Mouse (Mus musculus): ENCODE measurements around the gene Dmrta1. TPM values are rescaled to one million over a fixed set of nuclear protein-coding genes. Genes with fewer than 3 reads are reported as not detected.
"Not testable (repeated sequence)": the region's sequence is repeated elsewhere in the genome, so short reads cannot be mapped to it uniquely, and the experiment has no call there.

Dmrta1 gene
- polyA plus RNA-seq, 1 experiment from 2014 or later, result 0.09 TPM

DNA sequence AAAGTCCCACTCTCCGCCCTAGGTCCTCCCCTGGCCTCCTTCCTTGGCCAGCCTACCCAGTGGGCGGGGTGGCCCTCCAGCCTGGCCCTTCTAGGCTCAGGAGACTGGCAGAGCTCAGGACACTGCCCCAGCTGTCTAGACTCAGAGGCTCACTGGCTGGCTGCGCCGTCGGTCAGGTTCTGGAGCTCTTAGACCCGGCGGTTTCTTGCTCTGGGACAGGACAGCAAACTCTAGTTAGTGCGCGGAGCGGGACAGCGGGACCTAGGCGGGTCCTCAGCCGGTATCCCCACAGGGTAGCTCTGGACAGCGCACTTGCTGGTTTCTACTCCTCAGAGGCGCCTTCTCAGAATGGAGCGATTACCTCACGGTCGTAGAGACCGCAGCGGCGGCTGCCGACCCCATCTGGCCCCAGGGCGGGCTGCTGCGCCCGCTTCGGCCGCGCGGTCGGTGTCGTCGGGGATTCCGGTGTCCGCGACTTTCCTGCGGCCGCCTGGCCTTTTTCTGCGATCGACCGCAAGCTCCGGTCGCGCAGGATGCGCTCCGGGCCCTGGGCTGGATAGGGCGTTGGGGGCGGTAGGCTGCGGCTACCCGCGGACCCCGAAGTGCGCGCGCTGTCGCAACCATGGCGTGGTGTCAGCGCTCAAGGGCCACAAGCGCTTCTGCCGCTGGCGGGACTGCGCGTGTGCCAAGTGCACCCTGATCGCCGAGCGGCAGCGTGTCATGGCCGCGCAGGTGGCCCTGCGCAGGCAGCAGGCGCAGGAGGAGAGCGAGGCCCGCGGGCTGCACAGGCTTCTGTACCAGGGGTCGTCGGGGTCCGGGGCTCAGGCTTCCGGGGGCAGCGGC is 8.9 kb downstream of the Dmrta1 start:
- Histone ChIP-seq H3K36me3 (no peaks in the 10 kb centered on the region), H3K4me3 (replicated peaks) (peak overlapping the region; percentile 42), H3K27ac (no peak overlapping the region), H3K9ac (no peak overlapping the region; the same call in 1 of the 2 replicates), H3K27me3 (replicated peaks) (peaks cover 31% of the 10 kb centered on the region), H3K4me1 (replicated peaks) (peaks cover 9% of the 10 kb centered on the region), H3K9me3 (no peaks in the 10 kb centered on the region), H3K4me2 (replicated peaks) (peak overlapping the region; percentile 83)
- 1% methylated on average over 78 of the region's 78 CpGs for WGBS
- peak; percentile 79 for ATAC-seq

DNA sequence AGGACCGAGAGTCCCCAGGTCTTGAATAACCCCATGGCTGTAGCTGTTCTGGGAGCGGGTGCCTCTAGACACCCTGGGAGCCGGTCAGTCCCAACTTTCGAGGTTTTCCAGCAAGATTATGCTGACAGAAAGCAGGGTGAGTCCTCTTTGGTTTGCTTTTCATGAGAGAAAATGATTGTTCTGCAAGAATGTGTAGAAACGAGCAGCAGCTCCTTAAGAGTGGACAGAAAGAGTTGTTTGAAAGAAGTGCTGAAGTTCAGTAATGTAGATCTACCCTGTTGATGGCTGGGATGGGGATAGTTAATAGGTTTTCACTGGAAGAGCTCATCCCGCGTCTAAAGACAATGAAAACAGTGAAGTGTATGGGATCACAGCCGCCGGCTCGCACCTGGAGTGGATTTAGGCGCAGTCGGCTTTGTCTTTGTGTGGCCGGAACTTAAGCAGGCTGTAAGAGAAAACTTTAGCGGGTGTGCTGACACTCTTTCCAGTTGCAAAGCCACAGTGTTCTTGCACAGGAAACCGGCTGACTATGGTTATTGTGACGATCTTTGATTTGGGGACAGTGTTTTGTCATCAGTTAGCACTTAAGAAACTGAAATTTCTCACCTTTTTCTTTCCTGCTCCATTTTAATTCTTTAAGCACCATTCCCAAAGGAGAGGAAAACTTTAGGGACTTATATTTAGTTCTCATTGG is 9.7 kb downstream of the Dmrta1 start:
- H3K36me3 ChIP-seq, result no peaks in the 10 kb centered on the region

DNA sequence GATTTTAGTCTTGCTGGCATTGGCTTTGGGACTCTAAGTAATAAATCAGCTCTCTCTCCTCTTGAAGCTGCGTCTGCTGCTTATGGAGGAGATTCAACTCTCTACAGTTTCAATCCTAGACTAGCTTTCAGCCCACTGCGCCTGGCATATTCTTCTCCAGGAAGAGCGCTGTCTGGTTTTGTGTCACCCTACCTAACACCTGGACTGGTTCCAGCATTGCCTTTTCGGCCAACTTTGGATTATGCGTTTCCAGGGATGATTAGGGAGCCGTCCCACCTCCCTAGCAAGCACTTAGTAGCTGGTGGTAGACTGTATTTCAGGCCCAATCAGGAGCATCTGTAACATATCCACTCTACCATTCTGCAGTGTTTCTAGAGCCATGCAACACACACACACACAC is 12.7 kb downstream of the Dmrta1 start:
- Histone ChIP-seq H3K36me3 (no peaks in the 10 kb centered on the region), H3K27ac (no peak overlapping the region), H3K4me1 (replicated peaks) (peaks cover 9% of the 10 kb centered on the region), H3K9me3 (no peaks in the 10 kb centered on the region), H3K4me2 (replicated peaks) (no peak overlapping the region), H3K4me3 (replicated peaks) (no peak overlapping the region), H3K27me3 (replicated peaks) (peaks cover 31% of the 10 kb centered on the region), H3K9ac (no peak overlapping the region)
- WGBS, result 82% methylated on average over 6 of the region's 6 CpGs
- no peak for ATAC-seq

More for the DNA sequence above, 9.7 kb downstream of the Dmrta1 start:
- Histone ChIP-seq H3K4me3 (replicated peaks) (peak overlapping the region; percentile 42), H3K4me1 (replicated peaks) (peaks cover 9% of the 10 kb centered on the region), H3K27ac (no peak overlapping the region), H3K4me2 (replicated peaks) (peak overlapping the region; percentile 83), H3K9me3 (no peaks in the 10 kb centered on the region), H3K9ac (no peak overlapping the region), H3K27me3 (replicated peaks) (peaks cover 31% of the 10 kb centered on the region)
- WGBS, result 2% methylated on average over 16 of the region's 16 CpGs
- ATAC-seq, result no peak

DNA sequence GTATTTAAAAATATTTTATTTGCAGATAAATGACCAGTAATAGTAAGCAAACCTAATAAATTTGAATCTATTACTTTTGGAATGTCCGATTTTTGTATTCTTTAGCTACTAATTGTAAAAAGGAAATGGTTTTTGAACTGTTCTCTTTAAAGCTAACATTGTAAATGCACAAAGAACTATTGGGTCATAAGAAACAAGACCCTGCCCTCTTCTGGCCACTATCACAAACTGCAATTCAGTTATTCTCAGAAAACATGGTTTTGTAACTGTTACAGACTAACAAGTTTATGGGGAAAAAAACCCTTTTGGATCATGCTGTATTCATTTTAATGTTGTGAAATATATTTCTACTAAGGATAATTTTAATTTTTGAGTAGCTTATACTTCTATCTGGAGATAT is 13.5 kb downstream of the Dmrta1 start:
- H3K9ac ChIP-seq, result no peak overlapping the region
- H3K27ac ChIP-seq, result no peak overlapping the region
- H3K36me3 ChIP-seq, result no peaks in the 10 kb centered on the region
- ATAC-seq, result no peak
- no peak overlapping the region for H3K4me3 ChIP-seq (replicated peaks)
- peaks cover 25% of the 10 kb centered on the region for H3K27me3 ChIP-seq (replicated peaks)
- H3K4me2 ChIP-seq (replicated peaks), result no peak overlapping the region
- peaks cover 9% of the 10 kb centered on the region for H3K4me1 ChIP-seq (replicated peaks)
- WGBS, result 29% methylated on average over 1 of the region's 1 CpGs
- H3K9me3 ChIP-seq, result no peaks in the 10 kb centered on the region

DNA sequence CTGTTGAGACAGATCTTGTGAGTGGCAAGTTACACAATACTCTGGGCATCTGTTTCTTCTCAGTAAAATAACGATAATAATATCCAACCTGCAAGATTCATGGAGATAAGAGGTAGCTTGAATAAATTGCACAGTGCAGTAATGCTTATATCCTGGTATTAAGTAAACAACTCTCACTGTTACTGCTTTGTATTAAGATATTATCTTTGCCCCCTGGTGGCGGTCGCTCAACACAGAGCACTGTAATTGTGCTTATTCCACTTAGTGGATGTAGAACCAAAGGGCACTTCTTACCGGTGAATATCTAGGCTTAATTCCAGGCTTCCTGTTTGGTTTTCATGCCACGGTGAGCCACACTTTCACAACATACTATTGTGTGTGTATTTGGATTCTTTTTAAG is 16.4 kb downstream of the Dmrta1 start:
- Histone ChIP-seq H3K4me1 (replicated peaks) (no peaks in the 10 kb centered on the region), H3K9ac (no peak overlapping the region), H3K4me2 (replicated peaks) (no peak overlapping the region), H3K27me3 (replicated peaks) (peaks cover 8% of the 10 kb centered on the region), H3K9me3 (no peaks in the 10 kb centered on the region), H3K4me3 (replicated peaks) (no peak overlapping the region), H3K36me3 (no peaks in the 10 kb centered on the region), H3K27ac (no peak overlapping the region)
- 68% methylated on average over 5 of the region's 5 CpGs for WGBS
- no peak for ATAC-seq

DNA sequence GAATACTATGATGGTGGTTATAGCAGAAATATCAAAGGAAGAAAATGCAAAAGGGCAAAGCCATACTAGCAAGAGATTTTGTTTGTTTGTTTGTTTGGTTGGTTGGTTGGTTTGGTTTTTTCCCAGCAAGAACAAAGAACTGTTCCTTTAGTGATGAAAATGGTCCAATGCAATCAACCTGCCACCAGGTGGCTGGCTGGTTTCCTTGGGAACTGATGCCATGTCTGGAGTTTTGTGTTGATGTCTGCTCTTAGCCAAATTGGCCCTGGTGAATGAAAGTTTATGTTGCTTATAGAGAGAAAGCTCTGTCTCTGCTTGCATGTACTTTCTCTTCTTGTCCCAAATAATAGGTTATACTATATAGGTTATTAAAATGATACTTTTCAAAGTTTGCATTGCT is 18.7 kb downstream of the Dmrta1 start:
- Histone ChIP-seq H3K9ac (no peak overlapping the region), H3K9me3 (no peaks in the 10 kb centered on the region), H3K4me2 (replicated peaks) (no peak overlapping the region), H3K27ac (no peak overlapping the region), H3K4me1 (replicated peaks) (no peaks in the 10 kb centered on the region), H3K4me3 (replicated peaks) (no peak overlapping the region), H3K27me3 (replicated peaks) (no peaks in the 10 kb centered on the region), H3K36me3 (no peaks in the 10 kb centered on the region)
- ATAC-seq, result no peak

DNA sequence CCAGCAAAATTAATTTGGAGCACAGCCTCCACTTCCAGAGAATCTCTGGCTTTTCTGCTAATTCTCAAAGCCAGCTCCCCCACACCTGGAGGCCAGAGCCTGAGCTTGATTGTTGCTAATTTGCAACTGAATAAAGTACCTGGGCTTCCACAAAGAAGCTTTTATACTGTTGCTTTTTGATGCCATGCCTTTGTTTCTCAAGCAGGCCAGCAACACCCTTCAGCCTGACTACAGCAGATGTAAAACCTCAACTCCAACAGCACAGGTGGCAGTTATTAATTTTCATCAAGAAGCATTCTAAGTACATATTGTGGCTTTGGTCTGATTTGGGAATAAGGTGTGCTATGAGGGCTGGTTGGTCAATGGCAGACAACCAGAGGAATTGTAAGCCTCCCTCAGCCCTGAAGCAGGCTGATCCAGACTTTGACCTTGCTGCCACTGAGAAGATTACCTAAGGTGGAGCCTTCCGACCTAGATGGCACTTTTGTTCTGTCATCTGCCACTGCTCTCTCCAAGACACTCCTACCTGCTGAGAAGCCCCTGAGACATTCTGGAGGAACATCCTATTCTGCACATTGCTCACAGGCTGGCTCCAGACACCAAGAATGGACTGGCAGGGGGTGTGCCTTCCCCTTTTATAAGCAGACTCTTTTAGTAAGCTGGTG is 44.4 kb downstream of the Dmrta1 start:
- not testable (repeated sequence) for H3K9me3 ChIP-seq; H3K27me3 ChIP-seq (replicated peaks)

More for the DNA sequence above, 44.4 kb downstream of the Dmrta1 start:
- not testable (repeated sequence) for ATAC-seq; H3K27ac ChIP-seq; H3K36me3 ChIP-seq; H3K4me1 ChIP-seq (replicated peaks); H3K9ac ChIP-seq; H3K4me2 ChIP-seq (replicated peaks); H3K4me3 ChIP-seq (replicated peaks)
- 73% methylated on average over 1 of the region's 1 CpGs for WGBS
